Mouse (Mus musculus) CH12.LX (cell line): ENCODE results near the gene Tex36. TPM values are rescaled to one million over a fixed set of nuclear protein-coding genes. Genes with fewer than 3 reads are reported as not detected.

Experiments
- DNase-seq: peaks from one replicate; pipeline ENCODE4 v3.0.0-alpha.2; 2013; ENCODE audit errors: extremely low read depth
- H3K27ac ChIP-seq: 2 replicates; pipeline ENCODE4 v1.5.1; 2012; ENCODE audit warnings: low read depth, mild to moderate bottlenecking, control low read depth, moderate library complexity; ENCODE audit not compliant: insufficient read depth
- H3K27me3 ChIP-seq: replicated peaks from 2 replicates; pipeline ENCODE3; 2012; ENCODE audit warnings: inconsistent platforms
- H3K36me3 ChIP-seq, 2 experiments: replicated peaks in 1 of 2; 2 replicates each; pipeline versions ENCODE3 to v1.6.1; 2012; ENCODE audit warnings: inconsistent platforms in 1 of 2, low read length in 1 of 2, mild to moderate bottlenecking in 1 of 2, mixed read lengths in 1 of 2, moderate library complexity in 1 of 2; ENCODE audit not compliant: control insufficient read depth in 1 of 2, insufficient read depth in 1 of 2
- H3K4me1 ChIP-seq, 2 experiments: 2 replicates each; pipeline ENCODE4 v1.6.1; 2012; ENCODE audit warnings: inconsistent platforms in 1 of 2, moderate library complexity in 1 of 2; ENCODE audit not compliant: insufficient read depth in 2 of 2, control insufficient read depth in 1 of 2
- H3K4me2 ChIP-seq: 2 replicates; pipeline ENCODE4 v1.6.1; 2012; ENCODE audit warnings: low read depth, mild to moderate bottlenecking, control low read depth; ENCODE audit not compliant: poor library complexity, insufficient read depth, severe bottlenecking
- H3K4me3 ChIP-seq, 3 experiments: fragments of 150-350 bp in 1 of 3; sonication (generic) in 1 of 3; replicated peaks in 1 of 3; 2 replicates each; pipeline versions ENCODE3 to v1.5.1; 2011 to 2012; ENCODE audit warnings: low read depth in 2 of 3, low read length in 2 of 3, mild to moderate bottlenecking in 2 of 3, moderate library complexity in 2 of 3, control low read depth in 1 of 3, improper control_type of control experiment in 1 of 3, inconsistent platforms in 1 of 3, mixed read lengths in 1 of 3; ENCODE audit not compliant: poor library complexity in 1 of 3
- H3K79me2 ChIP-seq: replicated peaks from 2 replicates; pipeline ENCODE4 v1.6.1; 2012; ENCODE audit warnings: mild to moderate bottlenecking, moderate library complexity; ENCODE audit not compliant: control insufficient read depth, poor library complexity, insufficient read depth, severe bottlenecking; ENCODE audit errors: extremely low read depth
- H3K9ac ChIP-seq: 2 replicates; pipeline ENCODE4 v1.6.1; 2012; ENCODE audit warnings: low read depth, mild to moderate bottlenecking, control low read depth, moderate library complexity; ENCODE audit not compliant: insufficient read depth
- H3K9me3 ChIP-seq: replicated peaks from 2 replicates; pipeline ENCODE3; 2012; ENCODE audit warnings: low read length, inconsistent platforms, mixed read lengths
- CHD1 ChIP-seq: IDR thresholded peaks from 2 replicates; pipeline ENCODE4 v1.6.1; 2012; ENCODE audit warnings: low read depth, low read length, improper control_type of control experiment, inconsistent platforms
- CTCF ChIP-seq, 2 experiments: IDR thresholded peaks in 1 of 2; conservative IDR thresholded peaks in 1 of 2; 2 replicates each; pipeline ENCODE4 v1.5.1; 2011 to 2012; ENCODE audit warnings: low read depth in 2 of 2, low read length in 2 of 2, improper control_type of control experiment in 1 of 2, inconsistent platforms in 1 of 2, mild to moderate bottlenecking in 1 of 2, moderate library complexity in 1 of 2
- ELF1 ChIP-seq: IDR thresholded peaks from 2 replicates; pipeline ENCODE4 v1.6.1; 2014; ENCODE audit warnings: low read depth, mild to moderate bottlenecking, inconsistent platforms, low read length, improper control_type of control experiment
- EP300 ChIP-seq: IDR thresholded peaks from 2 replicates; pipeline ENCODE4 v1.6.1; 2011; ENCODE audit warnings: low read length, improper control_type of control experiment
- ETS1 ChIP-seq: conservative IDR thresholded peaks from 2 replicates; pipeline ENCODE4 v1.6.1; 2012; ENCODE audit warnings: low read depth, mild to moderate bottlenecking, inconsistent platforms, low read length, improper control_type of control experiment, moderate library complexity
- GABPA ChIP-seq: IDR thresholded peaks from 2 replicates; pipeline ENCODE4 v1.6.1; 2012; ENCODE audit warnings: low read depth, low read length, improper control_type of control experiment, inconsistent platforms; ENCODE audit not compliant: insufficient replicate concordance
- IRF4 ChIP-seq: IDR thresholded peaks from 2 replicates; pipeline ENCODE4 v1.6.1; 2014; ENCODE audit warnings: low read depth, mild to moderate bottlenecking, inconsistent platforms, low read length, improper control_type of control experiment
- JUN ChIP-seq: IDR thresholded peaks from 2 replicates; pipeline ENCODE4 v1.6.1; 2011; ENCODE audit warnings: low read depth, mild to moderate bottlenecking, low read length, improper control_type of control experiment, moderate library complexity; ENCODE audit not compliant: insufficient read depth
- MAFK ChIP-seq: IDR thresholded peaks from 2 replicates; pipeline ENCODE4 v1.6.1; 2011; ENCODE audit warnings: low read length, improper control_type of control experiment; ENCODE audit not compliant: insufficient replicate concordance
- MAX ChIP-seq: IDR thresholded peaks from 2 replicates; pipeline ENCODE4 v1.6.1; 2011; ENCODE audit warnings: low read length, improper control_type of control experiment
- MEF2A ChIP-seq: IDR thresholded peaks from 2 replicates; pipeline ENCODE4 v1.6.1; 2014; ENCODE audit warnings: low read depth, mild to moderate bottlenecking, inconsistent platforms, low read length, improper control_type of control experiment, borderline replicate concordance
- NRF1 ChIP-seq: IDR thresholded peaks from 2 replicates; pipeline ENCODE4 v1.6.1; 2014; ENCODE audit warnings: low read depth, mild to moderate bottlenecking, inconsistent platforms, low read length, improper control_type of control experiment, moderate library complexity
- PAX5 ChIP-seq: IDR thresholded peaks from 2 replicates; pipeline ENCODE4 v1.6.1; 2012; ENCODE audit warnings: low read length, inconsistent platforms, mixed read lengths
- POLR2A ChIP-seq: IDR thresholded peaks from 2 replicates; pipeline ENCODE4 v1.6.1; 2011; ENCODE audit warnings: low read depth, mild to moderate bottlenecking, improper control_type of control experiment, low read length
- POLR2AphosphoS2 ChIP-seq: IDR thresholded peaks from 2 replicates; pipeline ENCODE4 v1.6.1; 2011; ENCODE audit warnings: low read depth, low read length, improper control_type of control experiment
- RAD21 ChIP-seq: IDR thresholded peaks from 2 replicates; pipeline ENCODE4 v1.6.1; 2011; ENCODE audit warnings: low read depth, mild to moderate bottlenecking, low read length, improper control_type of control experiment, moderate library complexity
- SIN3A ChIP-seq: IDR thresholded peaks from 2 replicates; pipeline ENCODE4 v1.6.1; 2012; ENCODE audit warnings: low read length, improper control_type of control experiment, inconsistent platforms
- SMC3 ChIP-seq: IDR thresholded peaks from 2 replicates; pipeline ENCODE4 v1.6.1; 2011; ENCODE audit warnings: low read depth, low read length, improper control_type of control experiment
- TBP ChIP-seq: conservative IDR thresholded peaks from 2 replicates; pipeline ENCODE4 v1.6.1; 2011; ENCODE audit warnings: low read depth, low read length, improper control_type of control experiment
- UBTF ChIP-seq: IDR thresholded peaks from 2 replicates; pipeline ENCODE4 v1.6.1; 2012; ENCODE audit warnings: low read depth, mild to moderate bottlenecking, inconsistent platforms, low read length, improper control_type of control experiment, moderate library complexity
- USF1 ChIP-seq: IDR thresholded peaks from 2 replicates; pipeline ENCODE4 v1.6.1; 2014; ENCODE audit warnings: low read depth, mild to moderate bottlenecking, inconsistent platforms, low read length, improper control_type of control experiment
- USF2 ChIP-seq: conservative IDR thresholded peaks from 2 replicates; pipeline ENCODE4 v1.6.1; 2011; ENCODE audit warnings: low read depth, low read length, improper control_type of control experiment
- ZC3H11A ChIP-seq: IDR thresholded peaks from 2 replicates; pipeline ENCODE4 v1.6.1; 2012; ENCODE audit warnings: low read depth, mild to moderate bottlenecking, inconsistent platforms, low read length, improper control_type of control experiment
- ZMIZ1 ChIP-seq: IDR thresholded peaks from 2 replicates; pipeline ENCODE4 v1.6.1; 2012; ENCODE audit warnings: low read depth, mild to moderate bottlenecking, inconsistent platforms, low read length, improper control_type of control experiment
- ZNF384 ChIP-seq: IDR thresholded peaks from 2 replicates; pipeline ENCODE4 v1.6.1; 2012; ENCODE audit warnings: low read depth, low read length, improper control_type of control experiment, inconsistent platforms
- dilution Hi-C: fragments of 300-500 bp; cut with MboI; formaldehyde crosslinking; loops from 2 replicates; pipeline ENCODE4 v1.14.3; 2020; ENCODE audit warnings: low sequenced_read_pairs; ENCODE audit not compliant: extremely low pct_unique_long_range_greater_than_20kb, extremely low pct_ligation_motif_present
- in situ Hi-C: fragments of 300-500 bp; cut with MboI; formaldehyde crosslinking; loops from 3 replicates; pipeline ENCODE4 v1.14.3; 2019; ENCODE audit warnings: low sequenced_read_pairs, low pct_ligation_motif_present, low pct_unique_long_range_greater_than_20kb, mixed read lengths
- polyA plus RNA-seq: library from polyadenylated mRNA; unstranded; fragments of >175 nt; gene quantifications from 2 replicates; pipeline ENCODE4 v1.2.1, GENCODE M21; 2012; ENCODE audit warnings: low read depth; ENCODE audit not compliant: insufficient read length
- total RNA-seq, 2 experiments: library from RNA; depleted of rRNA; stranded (reverse); fragments of 300-350 nt in 1 of 2; fragments of >200 nt in 1 of 2; gene quantifications; 2 replicates each; pipeline ENCODE4 v1.2.3; 2012 to 2014

Tex36 gene
- total and polyA plus RNA-seq, 3 experiments = not detected

DNA sequence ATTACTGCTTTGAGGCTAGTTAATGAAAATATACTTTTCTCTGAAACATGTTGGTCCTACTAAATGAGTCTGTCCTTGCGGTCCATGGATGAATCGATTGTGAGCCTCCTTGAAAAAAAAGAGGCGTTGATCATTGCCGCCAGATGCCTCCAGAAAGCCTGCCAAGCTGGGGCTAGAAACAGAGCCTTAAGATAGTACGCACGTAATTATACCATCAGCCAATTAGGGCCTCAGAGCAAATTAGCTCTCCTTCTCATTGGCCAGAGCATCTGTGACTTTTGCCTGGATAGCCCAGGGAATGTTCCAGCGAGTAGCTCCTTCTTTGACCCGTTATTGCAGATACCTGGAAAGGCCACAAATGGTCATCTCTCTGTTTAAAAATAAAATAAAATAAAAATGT is 7.6 kb upstream of the Tex36 start:
- dilution Hi-C loops = no loop called here
- H3K4me2 ChIP-seq = no peak overlapping the region
- in situ Hi-C loops = loop anchor here (25.0 kb wide), 1 partner anchor 572 kb away; no protein-coding TSS in a partner anchor
- H3K79me2 ChIP-seq = no peaks in the 10 kb centered on the region
- H3K27ac ChIP-seq = no peak overlapping the region
- H3K9me3 ChIP-seq = no peaks in the 10 kb centered on the region
- H3K9ac ChIP-seq = no peak overlapping the region
- TF ChIP-seq ELF1 (no peak), JUN (no peak), UBTF (no peak), SMC3 (no peak), EP300 (no peak), POLR2A (no peak), CHD1 (no peak), IRF4 (no peak), PAX5 (no peak), MAFK (no peak), TBP (no peak), ETS1 (no peak), USF2 (no peak), GABPA (no peak), MEF2A (no peak), NRF1 (no peak), MAX (no peak), ZNF384 (no peak), CTCF (conservative IDR thresholded peaks at IDR 0.05 in 1 of 2, IDR thresholded peaks at IDR 0.05 in 1 of 2; ENCODE audit: low read depth in 2 of 2, low read length in 2 of 2) (no peak), RAD21 (no peak)
- TF ChIP-seq, all 38 proteins: peak for 0
- Histone ChIP-seq H3K27me3 (peaks cover 89% of the 10 kb centered on the region), H3K36me3 (no peaks in the 10 kb centered on the region), H3K4me1 (no peaks in the 10 kb centered on the region), H3K4me3 (no peak overlapping the region)
- DNase-seq = no peak

DNA sequence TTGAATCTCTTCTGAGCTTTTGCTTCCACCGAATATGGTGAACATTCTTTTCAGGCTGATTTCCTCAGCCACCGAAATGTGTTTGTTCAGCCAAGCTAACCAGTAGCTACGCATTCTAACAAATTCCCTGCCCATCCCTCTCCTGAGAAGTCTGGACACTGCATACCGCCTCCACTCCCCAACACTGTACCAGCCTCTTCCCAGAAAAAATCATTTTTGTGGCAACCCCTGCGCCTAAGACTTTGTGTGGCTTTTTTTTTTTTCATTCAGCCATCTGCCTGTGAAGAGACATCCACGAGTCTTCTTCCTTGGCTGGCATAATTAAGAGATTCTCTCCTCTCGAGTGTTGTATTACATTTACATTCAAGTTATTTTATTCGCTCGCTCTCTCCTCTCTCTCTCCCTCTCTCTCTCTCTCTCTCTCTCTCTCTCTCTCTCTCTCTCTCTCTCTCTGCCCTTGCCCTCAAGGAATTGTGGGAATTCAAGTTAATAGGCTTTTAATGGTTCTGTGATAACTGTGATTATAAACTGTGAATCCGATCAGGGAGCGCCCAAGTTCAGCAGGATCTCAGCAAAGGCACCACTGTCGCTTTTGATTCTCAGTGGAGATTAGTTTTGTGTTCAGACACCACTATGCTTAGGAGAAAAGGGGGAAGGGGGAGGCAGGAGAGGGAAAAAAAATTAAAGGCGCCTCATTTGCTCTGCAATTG is 6.8 kb upstream of the Tex36 start:
- in situ Hi-C loops = loop anchor here (25.0 kb wide), 1 partner anchor 571 kb away; no protein-coding TSS in a partner anchor
- H3K4me2 ChIP-seq = no peak overlapping the region
- no peak overlapping the region for H3K4me3 ChIP-seq
- no peak overlapping the region for H3K9ac ChIP-seq
- no peaks in the 10 kb centered on the region for H3K9me3 ChIP-seq
- no peak overlapping the region for H3K27ac ChIP-seq
- dilution Hi-C loops = no loop called here
- H3K79me2 ChIP-seq = no peaks in the 10 kb centered on the region
- TF ChIP-seq CHD1 = no peak
- no peak for TF ChIP-seq ZC3H11A
- no peak for TF ChIP-seq RAD21
- TF ChIP-seq POLR2AphosphoS2 = no peak
- TF ChIP-seq EP300 = no peak
- TF ChIP-seq SIN3A = no peak
- TF ChIP-seq USF1 = no peak
- no peak for TF ChIP-seq USF2
- TF ChIP-seq ELF1 = no peak
- TF ChIP-seq ZMIZ1 = no peak
- TF ChIP-seq, all 38 proteins: peak for 0
- no peak for DNase-seq
- H3K27me3 ChIP-seq = peaks cover 86% of the 10 kb centered on the region
- H3K4me1 ChIP-seq = no peaks in the 10 kb centered on the region
- H3K36me3 ChIP-seq = no peaks in the 10 kb centered on the region
